Mouse (Mus musculus) megakaryocyte, embryonic 14.5 days (primary cell): ENCODE measurements around the gene Gcnt4.
"Not testable (repeated sequence)": the region's sequence is repeated elsewhere in the genome, so short reads cannot be mapped to it uniquely, and the experiment has no call there.

Source experiments
- FLI1 ChIP-seq: IDR thresholded peaks from 2 replicates; pipeline ENCODE4 v1.6.1; 2012; ENCODE audit warnings: low read length, inconsistent platforms, mixed read lengths
- GATA1 ChIP-seq: IDR thresholded peaks from 3 replicates; pipeline ENCODE4 v1.6.1; 2012; ENCODE audit warnings: mixed read lengths, low read length, inconsistent platforms, borderline replicate concordance

DNA sequence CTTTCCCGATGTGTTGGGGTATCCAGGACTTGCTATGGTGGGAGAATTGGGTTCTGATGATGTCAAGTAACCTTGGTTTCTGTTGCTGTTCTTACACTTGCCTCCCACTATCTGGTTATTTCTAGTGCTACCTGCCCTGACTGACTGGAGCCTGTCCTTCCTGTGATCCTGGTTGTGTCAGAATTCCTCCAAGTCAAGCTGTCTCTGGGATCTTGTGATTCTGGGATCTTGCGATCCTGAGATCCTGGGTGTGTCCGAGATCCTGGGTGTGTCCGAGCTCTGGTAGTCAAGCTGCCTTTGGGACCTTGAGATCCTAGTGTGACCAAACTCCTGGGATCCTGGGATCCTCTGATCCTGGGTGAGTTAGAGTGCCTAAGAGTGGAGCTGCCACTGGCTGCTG is 1.4 kb upstream of the Gcnt4 start:
- not testable (repeated sequence) for TF ChIP-seq GATA1, FLI1
